Mouse (Mus musculus): Measurements from ENCODE around the gene Stk40.

The Stk40 gene

DNA sequence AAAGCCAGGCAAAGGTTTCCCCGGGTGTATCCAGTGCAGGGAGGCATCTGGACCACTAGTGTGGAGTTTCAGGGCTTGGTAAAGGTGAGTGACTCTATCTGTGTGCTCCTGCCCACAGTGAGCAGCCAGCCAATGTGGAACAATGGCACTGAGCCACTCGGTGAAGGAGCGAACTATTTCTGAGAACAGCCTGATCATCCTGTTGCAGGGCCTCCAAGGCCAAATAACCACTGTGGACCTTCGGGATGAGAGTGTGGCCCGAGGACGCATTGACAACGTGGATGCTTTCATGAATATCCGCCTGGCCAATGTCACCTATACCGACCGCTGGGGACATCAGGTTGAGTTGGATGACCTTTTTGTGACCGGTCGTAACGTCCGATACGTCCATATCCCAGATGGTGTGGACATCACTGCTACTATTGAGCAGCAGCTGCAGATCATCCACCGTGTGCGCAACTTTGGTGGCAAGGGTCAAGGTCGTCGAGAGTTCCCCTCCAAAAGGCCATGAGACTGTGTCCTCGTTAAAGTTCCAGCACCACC is 6.0 kb upstream of the Stk40 start:
- no peak for DNase-seq (ENCODE audit: low spot score in 2 of 2)

DNA sequence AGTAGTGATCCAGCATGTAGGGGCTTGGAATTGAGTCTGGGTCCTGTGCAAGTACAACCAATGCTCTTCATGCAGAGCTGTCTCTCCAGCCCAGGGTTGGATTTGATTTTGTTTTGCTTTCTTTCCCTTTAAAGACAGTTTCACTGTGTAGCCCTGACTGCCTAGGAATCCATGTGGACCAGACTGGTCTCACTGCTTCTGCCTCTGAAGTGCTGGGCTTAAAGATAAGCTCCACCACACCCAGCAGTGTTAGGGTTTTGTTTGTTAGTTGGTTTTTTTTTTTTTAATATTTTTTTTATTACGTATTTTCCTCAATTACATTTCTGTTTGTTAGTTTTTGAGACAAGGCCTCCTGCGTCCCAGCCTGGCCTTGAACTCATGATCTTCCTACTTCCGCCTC is 4.4 kb upstream of the Stk40 start:
- no peak for DNase-seq (ENCODE audit: low spot score in 2 of 2)

DNA sequence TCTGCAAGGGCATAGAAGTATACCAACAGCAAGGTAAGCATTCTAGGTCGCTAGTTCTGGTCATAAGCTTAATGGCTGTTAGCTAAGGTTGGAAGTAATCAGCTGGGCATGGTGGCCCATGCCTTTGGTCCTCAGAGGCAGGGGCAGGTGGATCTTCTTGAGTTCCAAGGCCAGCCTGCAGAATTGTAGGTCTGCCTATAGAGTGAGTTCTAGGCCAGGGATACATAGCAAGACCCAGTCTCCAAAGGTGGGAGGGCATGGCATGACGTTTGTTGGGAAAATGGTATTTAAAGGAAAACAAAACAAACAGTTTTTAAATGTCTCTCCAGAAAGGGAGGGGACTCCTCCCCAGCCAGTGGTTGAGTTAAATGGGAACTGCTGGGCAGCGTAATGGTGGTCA is 3.0 kb upstream of the Stk40 start:
- no peak for DNase-seq (ENCODE audit: low spot score in 2 of 2)

DNA sequence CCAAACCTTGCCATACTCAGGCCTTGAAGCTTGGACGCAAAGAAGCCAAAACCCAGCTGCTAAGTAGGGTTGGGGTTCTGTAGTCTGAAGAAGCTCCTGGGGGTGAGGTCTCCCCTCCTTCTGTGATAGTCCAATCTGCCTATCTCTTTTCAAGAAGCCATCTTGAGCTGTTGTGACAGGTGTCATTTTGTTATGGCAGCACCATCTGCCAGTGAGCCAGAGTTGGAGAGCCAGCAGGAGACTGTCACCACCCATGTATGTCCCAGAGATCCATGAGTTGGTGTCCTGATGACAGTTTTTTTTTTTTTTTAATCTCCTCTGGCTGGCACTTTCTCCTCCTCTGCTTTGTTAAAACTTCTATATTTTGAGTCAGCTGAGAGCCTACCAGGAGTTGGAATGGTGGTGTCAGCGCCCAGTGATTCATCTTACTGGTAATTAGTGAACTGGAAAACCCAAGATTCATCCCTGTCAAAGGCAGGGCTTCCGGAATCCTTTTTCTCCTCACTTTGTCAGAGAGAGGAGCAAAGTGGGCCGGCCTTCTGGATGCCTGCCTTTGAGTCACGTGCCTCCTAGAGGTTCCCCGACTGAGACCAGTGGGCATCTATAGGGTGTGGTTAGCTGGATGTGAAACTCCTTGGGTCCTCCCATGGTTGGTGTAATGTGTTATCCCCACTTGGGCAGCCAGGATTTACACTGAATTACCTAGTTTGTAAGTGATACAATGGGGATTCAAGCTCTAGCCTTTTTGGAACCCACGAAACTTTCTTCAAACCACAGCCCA is 1.5 kb upstream of the Stk40 start:
- no peak for DNase-seq (ENCODE audit: low spot score in 2 of 2)

DNA sequence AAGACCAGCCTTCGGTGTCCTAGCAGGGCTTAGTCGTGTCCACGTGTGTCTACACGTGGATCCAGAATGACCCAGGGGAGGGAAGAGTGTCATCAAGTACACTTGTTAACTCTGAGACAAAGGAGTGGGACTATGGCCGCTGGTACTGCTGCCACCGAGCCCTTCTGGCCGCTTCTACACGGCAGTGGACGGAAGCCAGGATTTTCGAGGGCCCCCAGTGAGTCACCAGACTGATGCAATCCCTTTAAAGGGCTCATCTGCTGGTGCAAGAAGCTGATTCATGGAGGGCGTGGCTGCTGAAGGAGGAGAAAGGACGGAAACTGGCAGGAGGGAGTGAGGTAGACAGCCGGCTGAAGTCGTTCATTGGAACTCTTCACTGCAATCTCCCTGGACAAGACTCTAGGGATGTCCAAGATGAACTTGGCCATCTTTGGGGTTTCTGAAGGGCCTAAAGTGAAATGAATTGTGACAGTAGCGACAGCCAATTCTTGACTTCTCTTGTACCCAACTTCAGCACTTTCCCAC is 638 bp upstream of the Stk40 start:
- peak; percentile 73 to 81 for DNase-seq (ENCODE audit: low spot score in 2 of 2)

DNA sequence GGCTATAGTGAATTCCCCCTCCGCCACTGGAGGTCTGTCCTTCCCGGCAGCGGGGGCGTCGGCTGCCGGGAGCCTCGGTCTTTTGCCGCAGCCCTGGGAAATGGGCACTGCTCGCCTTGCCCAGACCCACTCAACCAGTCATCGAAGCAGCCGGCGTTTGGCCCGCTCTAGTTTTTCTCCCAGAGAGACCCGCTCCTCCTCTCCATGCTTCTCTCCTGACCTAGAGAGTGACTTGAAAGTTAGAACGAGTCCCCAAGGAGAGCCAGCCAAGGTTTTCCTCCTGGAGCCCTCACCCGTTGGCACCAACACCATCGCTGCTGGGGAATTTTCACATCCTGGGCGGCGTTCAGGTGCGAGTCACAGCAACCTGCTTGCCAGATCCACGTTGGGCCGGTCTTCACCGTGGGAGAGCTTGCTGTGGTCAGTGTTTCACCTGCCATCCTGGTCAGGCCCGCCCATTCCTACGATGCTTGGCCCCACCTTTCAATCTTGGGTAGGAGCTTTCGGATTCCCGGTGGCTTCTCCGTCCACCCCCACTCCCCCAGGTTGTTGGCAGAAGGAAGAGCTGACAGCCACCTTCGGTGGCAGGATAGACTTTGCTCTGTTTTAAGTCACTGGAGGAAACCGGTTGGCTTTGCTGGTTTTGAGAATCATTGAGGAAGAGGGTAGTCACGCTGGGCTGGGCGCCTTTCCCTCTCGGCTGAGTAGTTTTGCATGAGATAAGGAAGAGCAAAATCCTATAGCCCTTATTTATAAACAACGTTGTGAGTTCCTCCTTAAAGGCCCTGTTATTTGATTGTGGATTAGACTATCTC is 711 bp downstream of the Stk40 start:
- DNase-seq (ENCODE audit: low spot score in 2 of 2): peak; percentile 33 to 50

DNA sequence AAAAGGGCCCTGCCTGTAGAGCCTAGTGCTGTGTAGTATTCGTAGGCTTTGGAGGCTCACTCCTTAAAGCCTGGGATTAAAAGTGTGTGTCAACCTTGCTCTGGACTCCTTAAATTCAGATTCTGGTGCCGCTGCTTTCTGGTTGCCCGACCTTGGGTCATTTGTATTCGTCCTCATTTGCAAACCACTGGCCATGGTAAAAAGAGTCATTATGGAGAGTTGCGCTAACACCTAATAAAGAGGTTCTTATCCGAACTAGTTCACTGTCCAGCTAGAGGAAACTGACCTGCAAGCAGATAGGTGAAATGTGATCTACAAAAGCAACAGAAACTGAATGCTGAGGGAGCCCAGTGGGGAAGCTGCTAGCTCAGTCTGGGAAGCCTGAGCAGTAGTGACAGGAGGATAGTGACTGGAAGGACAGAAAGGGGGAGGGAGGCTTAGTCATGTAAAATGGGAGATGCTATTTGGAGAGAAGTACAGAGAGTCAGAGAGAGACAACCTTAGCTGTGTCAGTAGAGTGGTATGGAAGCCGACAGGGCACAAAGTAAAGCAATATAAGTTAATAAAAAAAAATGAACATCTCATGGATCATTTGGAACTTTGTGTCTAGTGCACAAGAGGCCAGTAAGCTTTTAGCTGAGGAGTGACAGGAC is 1.5 kb downstream of the Stk40 start:
- DNase-seq (ENCODE audit: low spot score in 2 of 2): no peak

DNA sequence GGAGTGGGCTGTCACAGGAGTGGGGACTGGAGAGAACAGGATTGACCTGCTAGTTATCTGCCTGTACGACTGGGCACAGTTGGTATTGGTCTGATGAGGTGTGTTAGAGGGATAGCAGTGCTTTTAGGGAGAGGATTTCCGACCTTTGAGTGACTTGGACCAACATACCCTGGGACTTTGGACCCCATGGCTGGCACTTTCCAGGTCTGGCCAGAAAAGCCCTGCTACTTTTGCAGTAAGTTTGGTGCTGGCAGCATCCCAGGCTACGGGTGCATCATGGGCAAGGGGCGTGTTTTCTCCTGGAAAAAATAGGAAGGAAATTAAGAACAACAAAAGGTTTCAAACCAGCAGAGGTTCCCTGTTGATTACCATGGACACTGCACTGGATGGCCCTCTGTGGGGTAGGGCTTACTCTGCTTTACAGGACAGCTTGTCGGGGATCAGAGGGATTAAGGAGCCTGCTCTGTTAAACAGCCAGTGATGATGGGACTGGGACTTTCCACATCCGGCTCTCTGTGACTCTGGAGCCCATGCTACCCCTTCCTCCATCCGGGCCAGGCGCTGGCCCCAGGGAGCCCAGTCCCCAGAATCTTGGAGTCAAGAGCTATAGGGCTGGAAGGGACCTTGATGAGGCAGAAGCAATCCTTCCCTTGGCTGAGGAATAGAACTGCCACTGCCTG is 4.4 kb downstream of the Stk40 start:
- DNase-seq (ENCODE audit: low spot score in 2 of 2): no peak

DNA sequence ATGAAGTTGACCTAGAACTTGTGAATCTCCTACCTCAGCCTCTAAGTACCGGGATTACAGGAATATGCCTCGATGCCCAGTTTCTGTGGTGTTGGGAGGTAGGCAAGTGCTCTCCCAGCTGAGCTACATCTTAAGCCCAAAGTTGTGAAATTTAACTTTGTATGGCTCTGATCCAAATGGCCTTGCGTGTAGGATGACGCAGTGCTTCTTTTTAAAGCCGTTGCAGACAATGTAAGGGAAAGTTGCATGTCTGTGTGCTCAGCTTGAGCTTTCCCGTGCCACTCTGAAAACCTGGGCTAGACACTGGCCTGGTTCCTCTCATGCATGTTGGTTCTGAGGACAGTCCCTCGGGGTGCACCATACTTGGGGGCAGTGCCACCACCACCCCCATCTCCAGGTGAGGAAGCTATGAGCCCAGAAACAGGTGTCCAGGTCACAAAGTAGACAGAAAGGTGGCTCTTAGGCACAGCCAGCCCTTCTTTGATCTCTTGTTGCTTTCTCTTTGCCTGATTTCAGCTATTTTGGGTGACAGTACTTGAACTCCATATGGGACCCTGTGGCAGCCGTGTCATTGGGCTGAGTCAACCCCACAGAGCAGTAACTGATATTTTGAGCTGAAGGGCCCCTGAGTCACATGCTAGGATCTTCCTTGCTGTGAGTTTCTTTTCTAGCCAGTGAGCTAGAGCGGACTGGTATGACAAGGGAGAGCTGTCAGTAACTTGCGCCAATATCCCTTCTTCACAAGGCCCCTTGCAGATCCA is 6.0 kb downstream of the Stk40 start:
- no peak for DNase-seq (ENCODE audit: low spot score in 2 of 2)

DNA sequence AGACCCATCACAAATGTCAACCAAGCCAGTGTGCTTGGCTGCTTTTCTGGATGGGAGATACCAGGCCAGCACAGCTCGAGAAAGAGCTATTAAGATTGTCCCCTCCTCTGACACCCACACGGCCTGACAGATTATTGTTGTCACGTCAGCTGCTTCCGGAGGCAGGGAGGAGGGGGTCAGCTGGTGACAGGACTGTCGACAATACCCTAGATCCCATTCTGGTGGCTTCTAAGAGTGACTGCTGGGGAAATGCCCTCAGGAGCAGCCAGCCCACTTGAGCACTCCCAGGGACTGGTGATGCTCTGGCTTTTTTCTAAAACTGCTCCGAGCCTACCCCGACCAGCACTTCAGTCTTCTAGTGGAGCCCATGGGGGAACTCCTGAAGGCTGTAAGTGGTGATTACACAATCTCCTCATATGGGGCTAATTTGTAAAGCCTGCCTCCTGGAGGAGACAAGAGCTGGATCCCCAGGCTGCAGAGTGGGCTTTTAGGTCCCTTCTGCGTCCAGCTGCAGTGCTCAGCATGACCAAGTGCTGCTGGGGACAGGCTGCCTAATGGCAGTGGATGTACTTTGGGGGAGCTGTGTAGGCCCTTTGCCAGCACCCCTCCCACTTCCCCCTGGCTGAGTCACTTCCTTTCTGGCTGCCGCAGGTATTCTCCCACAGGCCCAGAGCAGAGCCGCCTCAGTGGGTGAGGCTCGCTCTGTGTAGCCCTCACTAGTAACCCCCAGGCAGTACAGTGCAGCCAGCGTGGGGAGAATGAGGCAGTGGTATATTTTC is 6.8 kb downstream of the Stk40 start:
- peak; percentile 87 to 88 for DNase-seq (ENCODE audit: low spot score in 2 of 2)

DNA sequence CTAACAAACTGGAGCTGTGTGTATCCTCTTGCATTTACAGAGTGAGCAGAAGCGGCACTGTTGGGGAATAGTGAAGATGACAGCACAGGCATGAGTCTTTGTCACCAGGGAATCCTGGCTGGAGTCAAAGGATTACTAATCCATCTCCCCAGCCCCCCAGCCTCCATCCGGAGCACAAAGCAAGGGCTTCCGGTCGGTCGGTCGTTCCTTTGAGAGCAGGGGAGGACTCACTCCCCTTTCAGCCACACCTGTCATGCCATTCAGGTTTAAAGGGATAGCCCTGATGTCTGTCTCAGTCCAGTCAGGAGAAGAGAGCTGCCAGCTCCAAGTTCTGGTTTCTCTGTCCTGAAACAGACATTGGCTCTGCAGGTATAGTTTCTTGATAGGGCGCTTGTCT is 7.4 kb downstream of the Stk40 start:
- no peak for DNase-seq (ENCODE audit: low spot score in 2 of 2)

DNA sequence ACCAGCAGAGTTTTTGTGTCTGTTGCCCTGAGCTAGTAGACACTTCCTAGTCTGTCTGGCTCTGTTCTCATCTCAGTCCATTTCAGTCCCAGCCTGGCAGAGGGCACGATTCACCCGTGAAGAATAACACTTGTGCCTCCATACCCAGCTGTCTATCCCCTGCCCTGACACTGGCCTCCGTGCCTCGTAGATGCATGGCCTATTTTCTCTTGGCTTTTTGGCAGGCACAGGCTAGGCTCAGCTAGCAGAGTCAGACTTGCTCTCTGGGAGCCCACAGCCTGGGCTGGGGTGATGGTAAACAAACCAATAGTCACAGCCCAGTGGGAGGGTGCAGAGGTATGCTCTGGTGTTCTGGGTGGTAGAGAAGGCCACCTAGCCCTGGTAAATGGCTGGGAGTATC is 9.5 kb downstream of the Stk40 start:
- DNase-seq (ENCODE audit: low spot score in 2 of 2): no peak

DNA sequence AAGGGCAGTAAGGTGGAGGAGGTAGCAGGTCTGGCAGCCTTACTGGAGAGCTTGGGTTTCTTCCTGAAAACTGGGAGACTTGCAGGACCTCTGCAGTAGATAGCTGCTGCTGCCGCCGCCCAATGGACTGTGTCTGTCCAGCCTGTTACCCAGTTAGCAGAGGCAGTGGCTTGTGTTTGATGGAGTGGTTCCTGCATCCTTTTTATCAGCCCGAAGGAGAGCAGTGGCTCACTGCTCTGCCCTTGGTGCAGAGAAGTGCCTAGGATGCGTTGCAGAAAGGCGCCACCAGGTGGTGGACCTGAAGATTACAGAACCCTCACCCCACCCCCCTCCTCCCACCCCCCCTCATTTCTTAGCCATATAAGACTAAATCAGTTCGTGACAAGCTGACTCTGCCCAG is 10.2 kb downstream of the Stk40 start:
- peak; percentile 46 to 47 for DNase-seq (ENCODE audit: low spot score in 2 of 2)

DNA sequence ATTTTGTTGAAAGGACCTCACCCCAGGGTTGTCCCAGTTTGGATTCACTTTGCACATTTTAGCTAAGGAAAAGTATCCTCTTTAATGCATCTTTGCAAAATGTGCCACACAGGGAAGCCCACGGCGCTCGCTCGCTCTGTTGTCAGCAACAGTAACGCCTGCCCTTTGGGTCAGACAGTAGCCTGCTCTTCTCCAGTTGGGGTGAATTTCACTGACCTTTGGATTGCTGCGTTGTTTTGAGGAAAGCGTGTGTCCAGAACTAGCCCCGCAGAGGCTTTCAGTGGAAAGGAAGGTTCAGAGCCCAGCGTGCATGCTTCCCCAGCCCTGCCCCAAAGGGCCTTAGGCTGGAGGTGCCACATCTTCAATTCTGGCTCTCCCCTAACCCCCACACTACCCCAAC is 11.7 kb downstream of the Stk40 start:
- DNase-seq (ENCODE audit: low spot score in 2 of 2): no peak

DNA sequence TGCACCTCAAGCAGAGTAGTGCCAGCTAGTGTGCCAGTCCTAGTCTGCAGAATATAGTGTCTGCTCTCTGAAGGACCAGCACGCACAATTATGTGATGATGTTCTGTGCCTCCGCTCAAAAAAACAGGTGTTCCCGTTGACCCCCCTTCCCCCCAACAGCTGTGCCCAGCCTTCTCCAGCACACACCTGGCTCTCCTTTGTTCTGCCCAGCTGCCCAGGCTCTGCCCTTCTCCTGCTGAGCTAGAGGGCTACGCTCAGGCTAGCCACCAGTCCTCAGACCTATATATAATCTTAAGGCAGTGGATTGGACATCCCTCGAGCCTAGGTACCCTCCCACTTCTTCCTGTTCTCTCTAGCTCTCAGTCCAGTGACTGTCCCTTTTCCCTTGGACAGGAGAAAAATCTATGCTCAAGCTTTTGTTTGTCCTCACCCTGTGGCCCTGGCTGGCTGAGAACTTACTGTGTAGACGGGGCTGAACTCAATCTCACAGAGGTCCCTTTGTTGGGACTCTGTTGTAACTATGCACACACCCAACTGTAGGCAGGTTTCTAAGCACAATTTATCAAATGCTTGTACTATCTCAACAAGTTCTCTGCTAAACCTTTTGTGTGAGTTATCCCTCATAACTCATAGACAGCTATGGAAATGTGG is 12.2 kb downstream of the Stk40 start:
- no peak for DNase-seq (ENCODE audit: low spot score in 2 of 2)

DNA sequence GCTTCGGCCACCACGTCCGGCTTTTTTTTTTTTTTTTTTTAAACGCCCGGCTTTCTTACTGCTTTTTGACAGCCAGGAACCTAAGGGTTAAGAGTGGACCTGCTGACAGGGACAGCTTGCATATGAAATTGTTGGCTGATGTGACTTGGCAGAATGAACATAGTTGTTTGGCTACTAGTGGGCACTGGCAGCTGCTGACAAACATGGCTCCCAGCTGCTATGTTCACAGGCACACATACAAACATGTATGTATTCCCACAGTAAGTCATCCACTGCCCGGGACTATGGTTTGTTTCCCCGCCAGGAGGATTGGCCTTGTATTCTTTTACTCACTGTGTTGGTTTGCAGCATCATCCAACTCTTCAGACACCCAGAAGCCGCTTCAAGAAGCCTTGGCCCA is 13.4 kb downstream of the Stk40 start:
- DNase-seq (ENCODE audit: low spot score in 2 of 2): no peak

DNA sequence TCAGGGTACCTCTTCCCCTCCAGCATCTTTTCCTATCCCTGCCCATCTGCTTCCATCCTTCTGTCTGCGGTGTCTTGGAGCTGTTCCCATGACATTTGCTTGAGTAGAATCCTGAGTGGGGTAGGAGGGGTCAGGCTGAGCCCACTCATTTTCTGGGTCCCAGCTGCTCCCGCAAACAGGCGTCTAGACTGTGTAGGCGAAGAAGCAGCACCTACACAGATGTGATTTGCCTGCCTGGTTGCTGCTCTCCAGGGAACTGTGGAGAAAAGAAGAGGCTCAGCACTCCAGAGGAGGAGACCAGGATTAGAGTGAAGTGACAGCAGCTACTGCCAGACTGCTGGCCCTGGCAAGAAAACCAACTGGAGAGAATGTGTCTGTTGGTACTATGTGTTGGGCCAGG is 14.9 kb downstream of the Stk40 start:
- DNase-seq (ENCODE audit: low spot score in 2 of 2): no peak

DNA sequence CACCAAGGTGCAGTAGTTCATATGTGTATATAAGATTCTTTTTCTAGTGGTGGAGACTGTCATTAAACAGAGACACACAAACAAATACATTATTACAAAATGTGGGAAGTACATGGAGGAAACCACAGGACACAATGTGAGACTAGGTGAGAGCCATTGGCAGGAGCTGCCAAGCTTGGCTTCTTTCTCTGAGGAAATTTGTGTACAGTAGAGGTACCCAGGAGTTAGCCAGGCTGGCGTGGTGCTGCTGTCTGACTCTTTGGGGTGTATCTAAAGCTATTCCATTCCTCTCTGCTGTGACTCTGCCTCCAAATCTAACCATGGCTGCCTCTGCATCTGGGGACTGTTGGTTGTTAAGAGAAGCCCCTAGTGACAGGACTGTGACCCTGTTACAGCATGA is 15.3 kb downstream of the Stk40 start:
- DNase-seq (ENCODE audit: low spot score in 2 of 2): no peak

DNA sequence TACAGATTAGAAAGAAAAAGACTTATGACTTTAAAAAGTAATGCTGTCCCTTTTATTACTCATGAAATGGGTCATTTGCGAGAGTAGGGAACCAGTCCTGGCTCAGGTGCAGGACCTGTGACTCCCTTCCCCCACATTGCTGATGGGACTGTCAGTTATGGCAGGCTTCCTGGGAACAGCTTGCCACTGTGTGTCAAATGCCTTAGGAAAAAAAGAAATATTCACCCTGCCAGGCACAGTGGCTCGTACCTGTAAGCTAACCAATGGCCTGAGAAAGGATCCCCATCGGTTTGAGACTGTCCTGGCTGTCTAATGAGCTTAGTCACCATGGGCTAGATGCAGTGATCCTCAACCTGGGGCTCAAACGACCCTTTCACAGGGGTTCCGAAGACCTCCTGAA is 16.3 kb downstream of the Stk40 start:
- no peak for DNase-seq (ENCODE audit: low spot score in 2 of 2)

DNA sequence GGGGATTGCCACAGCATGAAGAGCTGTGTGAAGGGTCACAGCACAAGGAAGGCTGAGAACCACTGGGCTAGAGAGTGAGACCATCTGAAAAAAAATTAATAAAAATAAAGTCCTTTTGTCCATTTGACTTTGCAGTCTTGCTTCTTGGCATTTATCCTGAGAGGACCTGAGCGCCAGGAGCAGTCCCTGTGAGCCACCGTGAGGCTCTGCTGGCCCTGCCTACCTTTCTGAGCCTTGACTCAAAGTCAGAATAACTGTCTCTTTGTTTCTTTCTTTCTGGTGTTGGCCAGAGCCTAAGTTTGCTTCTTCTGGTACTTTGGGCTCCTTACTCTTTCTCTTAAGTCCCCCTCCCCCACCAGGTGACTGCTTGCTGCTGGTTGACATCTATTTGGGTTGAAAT is 16.7 kb downstream of the Stk40 start:
- DNase-seq (ENCODE audit: low spot score in 2 of 2): no peak

Measured in spleen, postnatal 36 days (tissue).